Mouse (Mus musculus) limb, embryonic 11.5 days (tissue): ENCODE results near the gene Ndufaf3. TPM values are rescaled to one million over a fixed set of nuclear protein-coding genes. Genes with fewer than 3 reads are reported as not detected.

ENCODE experiments used
- ATAC-seq: fragments of 200-750 bp; cut with Nextera tagmentation; 2 replicates; pipeline ENCODE4 v1.8.0; 2017; ENCODE audit warnings: low read depth; ENCODE audit not compliant: insufficient number of reproducible peaks, low FRiP score, low TSS enrichment
- DNase-seq: peaks from one replicate; pipeline ENCODE4 v3.0.0-alpha.2; 2015; ENCODE audit warnings: low spot score
- H3K27ac ChIP-seq: fragments of 300-500 bp; sonication (generic); replicated peaks from 2 replicates; pipeline ENCODE4 v1.5.1; 2014; ENCODE audit warnings: low read depth, mild to moderate bottlenecking, low read length
- H3K27me3 ChIP-seq: fragments of 300-500 bp; sonication (generic); 2 replicates; pipeline ENCODE4 v1.6.1; 2014; ENCODE audit warnings: mild to moderate bottlenecking, low read length, mixed read lengths; ENCODE audit not compliant: control insufficient read depth, insufficient read depth
- H3K36me3 ChIP-seq: fragments of 300-500 bp; sonication (generic); 2 replicates; pipeline ENCODE4 v1.6.1; 2014; ENCODE audit warnings: mild to moderate bottlenecking, low read length, moderate library complexity, mixed read lengths; ENCODE audit not compliant: control insufficient read depth, insufficient read depth
- H3K4me1 ChIP-seq: fragments of 300-500 bp; sonication (generic); 2 replicates; pipeline ENCODE4 v1.6.1; 2014; ENCODE audit warnings: low read length, mixed read lengths; ENCODE audit not compliant: control insufficient read depth, insufficient read depth
- H3K4me2 ChIP-seq: fragments of 300-500 bp; sonication (generic); 2 replicates; pipeline ENCODE4 v1.6.1; 2014; ENCODE audit warnings: low read depth, mild to moderate bottlenecking, moderate library complexity; ENCODE audit not compliant: severe bottlenecking
- H3K4me3 ChIP-seq: fragments of 300-500 bp; sonication (generic); 2 replicates; pipeline ENCODE4 v1.5.1; 2014; ENCODE audit warnings: low read depth, low read length
- H3K9ac ChIP-seq: fragments of 300-500 bp; sonication (generic); 2 replicates; pipeline ENCODE4 v1.6.1; 2014; ENCODE audit warnings: mild to moderate bottlenecking, low read length
- H3K9me3 ChIP-seq: fragments of 300-500 bp; sonication (generic); 2 replicates; pipeline ENCODE4 v1.6.1; 2016; ENCODE audit warnings: low read length; ENCODE audit not compliant: control insufficient read depth
- WGBS: fragments of 180-500 bp; shearing (Covaris S2); extraction: QIAGEN DNeasy Blood & Tissue Kit; methylation state at CpG from one replicate; pipeline ENCODE4 v1.1.7; 2014; 5-methylcytosine and 5-hydroxymethylcytosine counted together
- polyA plus RNA-seq: library from polyadenylated mRNA; unstranded; fragments of >200 nt; fragmentation: Nextera tagmentation; extraction: Ambion mirVana; gene quantifications from 2 replicates; pipeline ENCODE4 v1.2.1, GENCODE M21; 2014

Gene Ndufaf3
- polyA plus RNA-seq, 1 experiment from 2014 or later: 47.5 TPM

- DNase-seq (no peak), ATAC-seq (no peak)
- Histone ChIP-seq H3K4me1 (peaks cover 2% of the 10 kb centered on the region; the same call in 1 of the 2 replicates), H3K4me3 (no peak overlapping the region), H3K9ac (no peak overlapping the region), H3K4me2 (no peak overlapping the region), H3K27ac (no peak overlapping the region), H3K36me3 (no peaks in the 10 kb centered on the region), H3K27me3 (no peaks in the 10 kb centered on the region), H3K9me3 (no peaks in the 10 kb centered on the region)
- WGBS: 81% methylated on average over 3 of the region's 3 CpGs
These were observed 27.1 kb upstream of the Ndufaf3 start for GRCm38 (mm10) chr9:108594354-108594753.

- H3K27me3 ChIP-seq: no peaks in the 10 kb centered on the region
- WGBS: 88% methylated on average over 4 of the region's 4 CpGs
- no peak overlapping the region for H3K4me2 ChIP-seq
- no peak overlapping the region for H3K9ac ChIP-seq
- no peak overlapping the region for H3K27ac ChIP-seq
- H3K4me1 ChIP-seq: peaks cover 16% of the 10 kb centered on the region
- H3K4me3 ChIP-seq: no peak overlapping the region
- ATAC-seq (no peak), DNase-seq (no peak)
- no peaks in the 10 kb centered on the region for H3K9me3 ChIP-seq
- no peaks in the 10 kb centered on the region for H3K36me3 ChIP-seq
These were observed 24.2 kb upstream of the Ndufaf3 start for GRCm38 (mm10) chr9:108591462-108591861.

- no peaks in the 10 kb centered on the region for H3K9me3 ChIP-seq
- H3K36me3 ChIP-seq: no peaks in the 10 kb centered on the region
- no peak overlapping the region for H3K27ac ChIP-seq
- WGBS: 76% methylated on average over 5 of the region's 5 CpGs
- no peak overlapping the region for H3K9ac ChIP-seq
- ATAC-seq (0 out of 2 replicates have a peak, but pooled peaks have one; percentile 15), DNase-seq (no peak)
- H3K4me3 ChIP-seq: no peak overlapping the region
- H3K4me2 ChIP-seq: no peak overlapping the region
- no peaks in the 10 kb centered on the region for H3K27me3 ChIP-seq
- peaks cover 16% of the 10 kb centered on the region for H3K4me1 ChIP-seq
These were observed 22.0 kb upstream of the Ndufaf3 start for GRCm38 (mm10) chr9:108589229-108589628.

- DNase-seq (peak; percentile 88), ATAC-seq (peak; percentile 95)
- peak overlapping the region; percentile 34; the same call in 1 of the 2 replicates for H3K9ac ChIP-seq
- H3K27ac ChIP-seq: peak overlapping the region; percentile 80
- H3K27me3 ChIP-seq: no peaks in the 10 kb centered on the region
- H3K4me1 ChIP-seq: peaks cover 16% of the 10 kb centered on the region
- H3K36me3 ChIP-seq: no peaks in the 10 kb centered on the region
- H3K9me3 ChIP-seq: no peaks in the 10 kb centered on the region
- peak overlapping the region; percentile 41 for H3K4me2 ChIP-seq
- 2% methylated on average over 14 of the region's 14 CpGs for WGBS
- peak overlapping the region; percentile 14; the same call in 1 of the 2 replicates for H3K4me3 ChIP-seq
These were observed 20.4 kb upstream of the Ndufaf3 start for GRCm38 (mm10) chr9:108587571-108588180.

GRCm38 (mm10) chr9:108579344-108579690 lies 12.1 kb upstream of the Ndufaf3 start:
- H3K4me1 ChIP-seq: peaks cover 19% of the 10 kb centered on the region; the same call in 1 of the 2 replicates
- WGBS: 73% methylated on average over 5 of the region's 5 CpGs

GRCm38 (mm10) chr9:108578545-108579343 lies 11.5 kb upstream of the Ndufaf3 start, which contains the start of gene Wdr6:
TSS of gene Wdr6 (minus strand) at chr9:108578739.
- peaks cover 4% of the 10 kb centered on the region; the same call in 1 of the 2 replicates for H3K36me3 ChIP-seq
- H3K9me3 ChIP-seq: no peaks in the 10 kb centered on the region
- H3K4me3 ChIP-seq: peak within 1 kb of the TSS; percentile 87
- WGBS: 6% methylated on average over 51 of the region's 51 CpGs
- peak within 1 kb of the TSS; percentile 80 for H3K9ac ChIP-seq
- no peaks in the 10 kb centered on the region for H3K27me3 ChIP-seq
- H3K27ac ChIP-seq: peak within 1 kb of the TSS; percentile 90
- H3K4me1 ChIP-seq: peaks cover 20% of the 10 kb centered on the region; the same call in 1 of the 2 replicates
- DNase-seq: peak; percentile 97
- ATAC-seq: peak; percentile 96
- H3K4me2 ChIP-seq: peak within 1 kb of the TSS; percentile 88

More at GRCm38 (mm10) chr9:108579344-108579690, 12.1 kb upstream of the Ndufaf3 start:
- peak overlapping the region; percentile 87; the same call in 1 of the 2 replicates for H3K4me3 ChIP-seq
- ATAC-seq: no peak
- no peaks in the 10 kb centered on the region for H3K9me3 ChIP-seq
- no peak for DNase-seq
- no peaks in the 10 kb centered on the region for H3K27me3 ChIP-seq
- H3K4me2 ChIP-seq: peak overlapping the region; percentile 88
- peak overlapping the region; percentile 61 for H3K9ac ChIP-seq
- peaks cover 4% of the 10 kb centered on the region; the same call in 1 of the 2 replicates for H3K36me3 ChIP-seq
- peak overlapping the region; percentile 90 for H3K27ac ChIP-seq

- Histone ChIP-seq H3K36me3 (peaks cover 10% of the 10 kb centered on the region; the same call in 1 of the 2 replicates), H3K27me3 (no peaks in the 10 kb centered on the region), H3K9ac (peak overlapping the region; percentile 80), H3K4me1 (peaks cover 23% of the 10 kb centered on the region; the same call in 1 of the 2 replicates), H3K4me2 (peak overlapping the region; percentile 88), H3K27ac (peak overlapping the region; percentile 90), H3K4me3 (peak overlapping the region; percentile 87), H3K9me3 (no peaks in the 10 kb centered on the region)
- ATAC-seq (no peak), DNase-seq (peak; percentile 60)
- WGBS: under 1% methylated on average over 24 of the region's 24 CpGs
These were observed 10.8 kb upstream of the Ndufaf3 start for GRCm38 (mm10) chr9:108577934-108578544.

- Histone ChIP-seq H3K4me3 (peak overlapping the region; percentile 87), H3K4me1 (peaks cover 23% of the 10 kb centered on the region; the same call in 1 of the 2 replicates), H3K9ac (no peak overlapping the region), H3K4me2 (peak overlapping the region; percentile 88), H3K27ac (no peak overlapping the region), H3K27me3 (no peaks in the 10 kb centered on the region), H3K9me3 (no peaks in the 10 kb centered on the region), H3K36me3 (peaks cover 19% of the 10 kb centered on the region; the same call in 1 of the 2 replicates)
- DNase-seq: no peak
- ATAC-seq: no peak
- 71% methylated on average over 6 of the region's 6 CpGs for WGBS
These were observed 9.8 kb upstream of the Ndufaf3 start for GRCm38 (mm10) chr9:108577025-108577424.
